Mouse (Mus musculus) spleen, postnatal 10 days (tissue): ENCODE measurements around the gene Thsd4.

Source experiments
- DNase-seq, 2 experiments: peaks; one replicate each; pipeline ENCODE4 v3.0.0; 2021 to 2022; ENCODE audit warnings: low spot score in 2 of 2

Gene Thsd4

GRCm38 (mm10) chr9:60456651-60457050 is 65.2 kb downstream of the Thsd4 start:
- no peak for DNase-seq

- no peak for DNase-seq
These were observed 67.3 kb downstream of the Thsd4 start for GRCm38 (mm10) chr9:60454406-60455076.

DNA sequence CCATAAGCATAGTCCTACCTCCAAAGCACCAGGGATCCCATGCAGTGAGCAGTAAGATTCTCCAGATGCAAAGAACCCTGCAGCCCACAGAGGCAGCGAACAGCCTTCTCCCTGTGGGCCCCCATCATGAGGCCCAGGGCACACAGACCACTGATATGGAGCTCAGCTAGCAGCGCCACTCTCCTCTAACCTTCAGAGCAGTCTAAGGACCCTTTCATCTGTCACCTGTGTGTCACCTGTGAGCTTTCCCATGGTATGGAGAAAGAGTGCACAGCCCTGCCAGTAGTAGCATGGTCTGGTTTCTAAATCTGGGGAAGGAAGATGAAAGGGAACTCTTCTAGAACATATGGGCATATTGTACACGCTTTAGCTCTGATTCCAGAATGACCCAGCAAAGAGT is 72.3 kb downstream of the Thsd4 start:
- DNase-seq: no peak

GRCm38 (mm10) chr9:60445821-60446220 is 76.0 kb downstream of the Thsd4 start:
- no peak for DNase-seq

DNA sequence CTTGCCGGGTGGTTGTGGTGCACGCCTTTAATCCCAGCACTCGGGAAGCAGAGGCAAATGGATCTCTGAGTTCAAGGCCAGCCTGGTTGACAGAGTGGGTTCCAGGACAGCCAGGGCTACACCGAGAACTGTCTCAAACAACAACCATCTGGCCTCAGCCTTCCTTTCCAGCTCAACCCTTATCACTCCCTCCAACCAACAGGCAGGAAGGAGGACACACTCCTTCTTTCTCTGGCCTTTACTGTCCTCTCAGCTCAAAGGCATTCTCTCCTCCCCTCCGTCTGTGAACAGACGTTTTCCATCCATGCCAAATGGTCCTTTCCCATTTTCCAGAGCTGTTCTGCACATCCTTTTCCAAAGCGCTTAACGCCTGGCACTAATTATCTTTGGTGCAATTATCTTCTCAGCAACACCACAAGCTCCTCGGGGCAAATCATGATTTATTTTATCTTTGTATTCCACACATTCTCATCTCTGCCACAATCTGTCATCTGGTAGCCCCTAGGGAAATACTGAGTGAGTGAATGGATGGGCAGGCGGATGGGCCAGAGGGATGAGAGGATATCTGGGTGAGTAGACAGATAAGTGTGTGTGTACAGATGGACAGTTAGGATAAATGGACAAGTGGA is 80.5 kb downstream of the Thsd4 start:
- no peak for DNase-seq

DNA sequence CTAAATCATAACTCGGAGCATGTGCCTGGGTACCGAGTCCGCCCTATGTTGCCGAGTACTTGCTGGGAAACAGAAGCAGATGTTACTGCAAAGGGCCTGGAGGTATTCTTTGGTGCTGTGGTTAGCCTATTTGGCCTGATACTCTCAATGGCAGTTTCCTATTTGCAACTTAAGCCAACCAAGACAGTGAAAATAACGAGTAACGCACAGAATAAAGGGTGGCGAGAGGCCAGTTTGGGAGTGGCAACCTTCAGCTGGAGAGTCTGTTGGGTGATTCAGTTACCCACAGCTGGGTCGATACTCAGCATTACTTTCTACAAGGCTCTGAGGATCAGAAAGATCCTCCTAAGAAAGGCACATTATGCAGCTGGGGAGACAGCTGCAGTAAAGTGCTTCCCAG is 81.3 kb downstream of the Thsd4 start:
- no peak for DNase-seq

GRCm38 (mm10) chr9:60436246-60436645 is 85.6 kb downstream of the Thsd4 start:
- DNase-seq: no peak

GRCm38 (mm10) chr9:60434093-60434492 is 87.8 kb downstream of the Thsd4 start:
- DNase-seq: no peak

DNA sequence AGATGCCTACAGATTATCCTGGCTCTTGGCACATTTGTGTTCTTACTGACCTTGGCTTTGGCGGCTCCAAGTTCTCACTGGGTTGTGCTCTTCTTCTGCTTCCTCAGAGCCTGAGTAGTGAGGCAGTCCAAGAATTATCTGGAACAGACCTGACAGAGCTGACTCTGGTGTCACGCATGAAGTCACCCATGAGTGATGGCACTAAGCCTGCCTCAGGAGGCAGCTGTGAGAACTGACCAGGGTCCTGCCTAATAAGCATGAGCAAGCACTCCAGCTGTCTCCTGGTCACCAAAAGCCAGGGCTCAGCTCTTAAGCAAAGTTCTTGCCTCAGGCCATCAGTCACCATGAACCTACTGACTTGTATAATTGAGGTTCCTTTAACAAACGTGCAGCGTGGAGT is 89.9 kb downstream of the Thsd4 start:
- DNase-seq: no peak

DNA sequence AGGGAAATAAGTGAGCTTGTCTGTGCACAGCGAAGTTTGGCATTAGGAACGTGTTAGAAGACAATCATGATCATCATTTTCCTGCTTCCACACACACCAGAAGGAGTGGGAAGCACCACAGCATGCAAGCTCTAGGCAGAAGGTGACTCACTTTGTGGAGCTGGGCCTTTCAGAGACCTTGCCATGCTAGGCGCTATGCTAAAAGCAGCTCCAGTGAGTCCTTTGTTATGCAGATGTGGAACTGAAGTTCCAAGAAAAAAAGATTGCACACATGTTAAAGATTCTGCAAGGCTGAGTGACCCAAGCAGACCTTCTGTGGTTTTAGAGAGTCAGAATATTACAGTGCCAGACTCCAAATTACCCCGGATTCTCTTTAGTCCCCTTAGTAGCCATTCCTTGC is 91.8 kb downstream of the Thsd4 start:
- DNase-seq: no peak

GRCm38 (mm10) chr9:60414076-60414755 is 107.6 kb downstream of the Thsd4 start:
- no peak for DNase-seq

DNA sequence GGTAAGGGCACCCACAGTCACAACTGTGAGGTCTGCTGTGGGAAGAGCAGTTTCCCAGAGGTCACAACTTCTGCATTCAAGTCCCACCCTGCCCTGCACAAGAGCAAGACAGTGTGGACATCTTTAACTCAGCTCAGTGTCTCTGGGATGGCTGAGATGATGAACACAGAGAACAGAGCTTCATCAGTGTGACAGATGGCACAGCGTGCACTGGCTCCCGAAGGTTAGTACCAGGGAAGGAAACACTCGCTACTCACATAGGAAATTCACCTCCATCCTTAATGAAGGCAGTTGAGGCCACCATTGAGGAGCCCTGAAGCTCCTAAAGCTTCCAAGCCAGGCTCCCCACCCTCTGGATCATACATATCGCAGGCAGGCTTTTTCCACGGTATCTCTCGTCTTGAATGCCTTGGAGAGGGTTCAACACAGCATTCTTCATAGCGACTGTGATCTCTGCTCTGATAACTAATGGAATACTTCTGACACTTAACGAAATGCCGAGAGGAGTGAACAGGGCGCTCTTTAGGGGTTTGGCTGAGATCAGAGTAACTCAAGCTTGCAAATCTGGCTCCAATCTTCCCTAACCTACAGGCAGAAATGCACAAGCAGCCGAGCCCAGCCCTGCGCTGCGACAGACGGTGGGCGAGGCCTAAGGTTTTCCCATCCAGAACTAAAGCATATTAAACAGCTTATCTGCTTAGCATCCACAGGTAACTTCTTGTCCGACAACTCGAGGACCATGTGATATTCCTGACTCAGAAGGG is 110.8 kb downstream of the Thsd4 start:
- no peak for DNase-seq

GRCm38 (mm10) chr9:60407374-60407773 is 114.5 kb downstream of the Thsd4 start:
- DNase-seq: no peak

DNA sequence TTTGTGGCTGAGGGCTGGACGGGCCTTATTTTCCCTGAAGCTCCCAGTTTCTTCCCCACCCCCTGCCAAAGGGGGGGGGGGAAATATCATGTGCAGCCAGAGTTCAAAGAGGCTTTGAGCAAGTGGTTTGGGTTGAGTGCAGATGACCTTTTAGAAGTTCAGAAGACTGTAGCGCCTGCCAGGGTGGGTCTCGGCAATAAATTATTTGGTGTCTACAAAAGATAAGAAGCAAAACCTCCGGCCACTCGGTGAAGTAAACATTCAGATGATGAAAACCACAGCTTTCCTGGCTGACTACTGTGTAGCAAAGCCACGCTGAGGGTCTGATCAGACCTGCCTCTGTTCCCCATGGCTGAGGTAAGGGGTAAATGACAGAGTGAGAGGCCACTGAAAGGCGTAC is 116.1 kb downstream of the Thsd4 start:
- no peak for DNase-seq

- no peak for DNase-seq
These were observed 119.2 kb downstream of the Thsd4 start for GRCm38 (mm10) chr9:60402681-60403080.

- DNase-seq: no peak
These were observed 121.8 kb downstream of the Thsd4 start for GRCm38 (mm10) chr9:60400001-60400400.

DNA sequence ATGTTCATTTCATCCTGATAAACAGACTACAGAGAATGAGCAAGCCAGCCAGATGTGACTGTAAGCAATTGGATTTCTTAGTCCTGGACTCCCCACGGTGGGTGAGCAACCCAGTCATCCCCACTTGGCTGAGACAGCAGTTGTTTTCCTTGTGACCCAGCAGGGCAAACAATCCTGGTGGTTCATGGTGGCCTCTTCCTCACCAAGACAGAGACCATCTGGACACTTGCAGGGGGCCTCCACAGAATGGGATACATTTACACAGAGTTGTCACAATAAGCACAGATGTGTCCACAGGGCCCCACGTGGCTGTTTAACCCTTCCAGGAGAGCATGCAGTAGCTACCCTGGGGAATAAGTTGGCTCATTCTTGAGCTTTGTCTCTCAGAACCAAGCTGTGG is 123.8 kb downstream of the Thsd4 start:
- DNase-seq: no peak

GRCm38 (mm10) chr9:60396096-60396495 is 125.8 kb downstream of the Thsd4 start:
- DNase-seq: no peak

- DNase-seq: no peak
These were observed 128.9 kb downstream of the Thsd4 start for GRCm38 (mm10) chr9:60392916-60393315.

DNA sequence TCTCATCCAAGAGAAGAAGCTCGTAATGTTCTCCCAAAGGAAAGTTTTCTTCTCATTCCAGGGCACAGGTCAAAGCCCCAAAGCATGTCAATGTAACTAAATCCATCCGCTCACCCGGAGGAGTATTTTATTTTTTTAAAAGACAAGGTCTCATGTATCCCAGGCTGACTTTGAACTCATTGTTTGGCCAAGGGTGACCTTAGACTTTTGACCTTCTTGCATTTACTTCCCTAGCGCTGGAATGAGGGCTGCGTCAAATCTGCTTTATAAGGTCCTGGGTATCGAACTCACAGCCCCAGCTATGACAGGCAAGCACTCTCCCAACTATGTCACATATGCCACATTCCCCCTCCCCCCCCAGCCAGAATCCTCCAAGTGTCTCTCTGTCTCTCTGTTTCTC is 137.1 kb downstream of the Thsd4 start:
- no peak for DNase-seq

DNA sequence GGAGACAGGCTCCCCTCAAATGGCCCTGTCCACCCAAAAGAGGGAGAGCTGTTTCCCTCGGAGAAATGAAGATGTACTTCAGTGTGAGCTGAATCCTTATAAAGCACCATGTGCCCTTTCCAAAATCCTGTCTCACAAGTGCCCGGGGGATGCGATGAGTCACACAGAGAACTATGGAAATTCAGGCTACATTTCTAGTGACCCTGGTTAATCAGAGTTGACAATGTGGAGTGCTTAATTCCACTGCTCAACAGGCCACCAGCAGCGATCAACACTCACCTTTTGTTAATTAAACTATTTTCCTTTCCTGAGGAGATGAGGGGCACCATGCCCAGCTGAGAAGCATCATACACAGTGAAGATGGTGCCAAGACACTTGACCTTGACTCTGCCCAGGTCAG is 138.9 kb downstream of the Thsd4 start:
- no peak for DNase-seq

- no peak for DNase-seq
These were observed 139.3 kb downstream of the Thsd4 start for GRCm38 (mm10) chr9:60382526-60382925.
